Mouse (Mus musculus) mesoderm, embryonic 11.5 days (tissue): ENCODE results near the gene Khk.

ENCODE experiments used
- DNase-seq: peaks from one replicate; pipeline ENCODE4 v3.0.0-alpha.2; 2012; ENCODE audit warnings: low read depth, low spot score

Gene Khk

DNA sequence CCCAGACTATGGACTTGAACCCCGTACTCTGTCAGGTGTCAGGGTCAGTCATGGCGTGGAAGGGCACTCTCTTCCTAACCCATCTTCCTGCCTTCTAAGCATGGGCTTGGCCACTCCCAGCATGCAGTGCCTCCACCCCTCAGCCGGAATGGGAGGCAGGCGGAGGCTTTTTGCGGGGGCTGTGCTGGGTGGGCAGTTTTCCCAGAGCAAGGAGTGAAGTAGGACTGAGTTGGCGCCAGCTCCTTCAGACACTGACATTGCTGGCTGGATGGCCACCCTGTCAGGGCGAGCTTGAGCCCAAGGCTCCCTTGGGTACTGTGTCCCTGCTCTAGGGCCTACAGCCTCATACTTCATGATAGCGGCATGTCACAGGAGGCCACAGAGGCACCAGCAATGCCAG lies 47.2 kb downstream of the Khk start, which contains the start of gene Tcf23:
Gene Tcf23, plus strand, starts transcription at position 247 of the 400 bp plus-strand sequence.
- no peak for DNase-seq

DNA sequence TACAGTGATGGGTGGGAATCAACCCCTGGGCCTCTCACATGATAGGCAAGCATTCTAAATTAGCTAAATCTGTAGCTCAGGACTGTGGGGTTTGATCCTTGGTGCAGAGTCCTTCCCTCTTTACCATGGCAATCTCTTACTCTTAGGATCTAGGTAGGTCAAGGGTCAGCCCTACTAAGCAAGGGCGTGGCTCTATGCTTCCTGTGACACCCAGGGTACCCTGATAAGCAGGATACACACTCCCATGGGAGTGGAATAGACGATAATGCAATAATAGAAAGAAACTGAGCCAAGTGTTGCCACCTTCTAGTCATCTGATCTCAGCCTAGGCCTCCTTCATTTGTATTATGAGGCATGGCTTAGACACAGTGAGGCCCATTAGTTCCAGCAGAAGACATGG lies 48.2 kb downstream of the Khk start:
- DNase-seq, result no peak

DNA sequence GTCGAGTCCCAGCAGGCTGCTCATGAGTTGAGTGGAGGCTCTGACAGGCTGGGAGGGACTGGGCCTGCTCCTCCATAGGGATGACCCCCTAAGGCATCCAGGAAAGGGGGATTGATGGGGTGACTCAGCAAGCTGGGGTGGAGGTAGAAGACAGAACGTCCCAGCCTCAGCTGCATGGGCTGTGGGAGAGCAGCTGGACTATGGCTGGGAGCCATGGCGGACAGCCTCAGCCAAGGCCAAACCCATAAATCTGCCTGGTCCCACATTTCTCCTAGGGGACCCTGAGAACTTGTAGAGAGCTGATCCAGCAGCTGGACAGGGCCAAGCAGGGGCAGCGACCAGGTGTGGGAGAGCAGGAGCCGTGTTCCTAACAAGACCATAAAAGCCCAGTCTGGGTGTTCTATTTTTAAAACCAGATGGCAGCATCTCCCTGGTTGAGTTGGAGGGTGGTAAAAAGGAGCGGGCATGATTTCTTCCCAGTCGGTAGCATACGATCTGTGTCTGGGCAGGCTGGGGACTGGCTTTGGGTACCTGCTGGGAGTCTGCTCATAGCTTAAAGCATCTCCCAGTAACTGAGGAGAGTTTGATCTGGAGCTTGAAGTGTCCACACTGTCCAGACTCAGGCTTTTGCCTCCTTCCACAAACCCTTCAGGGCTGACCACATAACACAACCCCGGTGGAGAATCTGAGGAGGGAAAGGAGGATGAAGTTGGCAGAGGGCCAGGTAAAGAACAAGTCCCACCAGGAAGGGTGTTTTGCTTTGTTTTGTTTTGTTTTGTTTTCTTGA lies 53.8 kb downstream of the Khk start:
- DNase-seq, result no peak
